Mouse (Mus musculus) G1E (cell line): ENCODE measurements at regions not wholly inside any gene's neighbourhood (a gene's known extent, or its start where the extent isn't known, plus 50 kb on each side); places are given as distances from the start of the nearest gene placed in this dataset.

ENCODE experiments used
- CTCF ChIP-seq: IDR thresholded peaks from 2 replicates; pipeline ENCODE4 v1.5.1; 2012; ENCODE audit warnings: low read depth, low read length, inconsistent platforms, mixed read lengths
- GATA1 ChIP-seq: IDR thresholded peaks from 2 replicates; pipeline ENCODE4 v1.6.1; 2012; ENCODE audit warnings: borderline replicate concordance, low read length, inconsistent platforms, mixed read lengths
- GATA2 ChIP-seq: IDR thresholded peaks from 2 replicates; pipeline ENCODE4 v1.6.1; 2012; ENCODE audit warnings: low read depth, low read length, inconsistent platforms, borderline replicate concordance
- POLR2AphosphoS5 ChIP-seq: IDR thresholded peaks from 2 replicates; pipeline ENCODE4 v1.6.1; 2012; ENCODE audit warnings: low read depth, low read length, inconsistent platforms; ENCODE audit not compliant: insufficient replicate concordance
- TAL1 ChIP-seq: conservative IDR thresholded peaks from 2 replicates; pipeline ENCODE4 v1.6.1; 2012; ENCODE audit warnings: low read depth, low read length, inconsistent platforms, mixed read lengths

- TF ChIP-seq CTCF (no peak), TAL1 (no peak), GATA2 (no peak), GATA1 (no peak), POLR2AphosphoS5 (no peak)
Measured at GRCm38 (mm10) chr13:5313297-5313696, 548.0 kb upstream of the Klf6 start.
